Mouse (Mus musculus): Measurements from ENCODE around the gene Cdk6. TPM values are rescaled to one million over a fixed set of nuclear protein-coding genes. Genes with fewer than 3 reads are reported as not detected.

Cdk6 gene
- polyA plus RNA-seq, 1 experiment from 2014 or later = 6.3 TPM

DNA sequence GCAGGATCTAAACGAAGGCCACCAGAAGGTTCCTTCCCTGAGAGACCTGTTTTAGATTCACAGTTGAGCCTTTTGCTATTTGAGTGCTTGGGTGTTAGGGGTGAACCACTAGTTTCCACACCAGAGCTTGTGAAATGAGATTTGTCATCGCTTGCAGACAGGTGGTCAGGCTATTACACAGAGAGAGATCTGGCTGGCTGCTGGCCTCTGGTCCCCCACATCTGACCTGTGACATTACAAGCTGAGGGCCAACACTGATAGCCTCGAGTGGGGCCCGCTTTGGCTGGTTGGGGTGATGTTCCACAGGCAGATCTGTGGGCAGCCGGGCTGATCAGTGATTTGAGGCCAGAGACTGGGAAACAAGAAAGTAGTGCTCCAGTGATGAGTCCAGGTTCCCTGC is 150.6 kb downstream of the Cdk6 start:
- no peaks in the 10 kb centered on the region for H3K9me3 ChIP-seq (replicated peaks; ENCODE audit: control insufficient read depth, low read length, poor library complexity, severe bottlenecking)
- WGBS = 89% methylated on average over 5 of the region's 5 CpGs
- H3K9ac ChIP-seq (ENCODE audit: low read depth, low read length) = no peak overlapping the region
- no peak overlapping the region for H3K27ac ChIP-seq (ENCODE audit: low read length)
- no peaks in the 10 kb centered on the region for H3K36me3 ChIP-seq (ENCODE audit: control insufficient read depth, insufficient read depth, low read length)
- ATAC-seq = no peak
- H3K4me3 ChIP-seq (ENCODE audit: low read depth, low read length) = no peak overlapping the region
- H3K4me1 ChIP-seq (ENCODE audit: control insufficient read depth, insufficient read depth, low read length) = no peaks in the 10 kb centered on the region
- H3K4me2 ChIP-seq (ENCODE audit: low read length) = no peak overlapping the region
- H3K27me3 ChIP-seq (ENCODE audit: control insufficient read depth, insufficient read depth, low read depth, low read length) = no peaks in the 10 kb centered on the region

DNA sequence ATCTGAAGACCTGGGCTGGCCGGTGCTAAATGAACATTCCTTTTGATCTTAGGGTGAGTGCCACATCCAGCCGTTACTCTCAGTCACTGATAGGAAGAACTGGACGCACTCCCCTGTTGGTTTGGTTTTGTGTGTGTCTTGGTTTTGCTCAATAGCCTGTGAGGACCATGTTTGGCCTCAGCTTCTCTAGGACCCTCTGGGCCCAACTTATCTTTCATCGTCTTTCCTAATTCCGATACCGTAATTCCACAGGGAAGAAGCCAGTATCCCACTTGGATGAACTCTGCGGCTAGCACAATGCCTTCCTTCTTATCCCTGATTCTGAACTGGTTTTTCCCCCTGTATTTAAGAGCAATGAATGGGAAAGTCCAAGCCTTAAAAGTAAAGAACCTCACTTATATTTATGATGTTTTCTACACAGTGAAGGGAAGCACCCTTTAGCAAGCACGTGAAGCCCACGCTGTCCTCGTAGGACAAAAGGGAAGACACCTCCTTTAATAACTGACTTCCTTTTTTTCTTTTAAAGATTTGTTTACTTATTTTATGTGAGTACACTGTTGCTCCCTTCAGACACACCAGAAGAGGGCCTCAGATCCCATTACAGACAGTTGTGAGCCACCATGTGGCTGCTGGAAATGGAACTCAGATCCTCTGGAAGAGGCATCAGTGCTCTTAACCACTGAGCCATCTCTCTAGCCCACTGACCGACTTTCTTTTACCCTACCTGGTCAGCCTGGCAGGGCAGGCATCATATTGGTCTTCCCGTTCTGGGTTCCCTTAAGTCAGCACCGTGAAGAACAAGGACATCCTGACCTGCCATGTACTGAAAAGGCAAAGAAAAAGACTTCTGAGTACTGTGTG is 151.7 kb downstream of the Cdk6 start:
- no peak overlapping the region for H3K4me2 ChIP-seq (ENCODE audit: low read length)
- H3K27me3 ChIP-seq (ENCODE audit: control insufficient read depth, insufficient read depth, low read depth, low read length) = no peaks in the 10 kb centered on the region
- no peaks in the 10 kb centered on the region for H3K4me1 ChIP-seq (ENCODE audit: control insufficient read depth, insufficient read depth, low read length)
- no peak overlapping the region for H3K9ac ChIP-seq (ENCODE audit: low read depth, low read length)
- H3K36me3 ChIP-seq (ENCODE audit: control insufficient read depth, insufficient read depth, low read length) = no peaks in the 10 kb centered on the region
- no peak overlapping the region for H3K4me3 ChIP-seq (ENCODE audit: low read depth, low read length)
- no peak overlapping the region for H3K27ac ChIP-seq (ENCODE audit: low read length)
- 94% methylated on average over 13 of the region's 13 CpGs for WGBS
- ATAC-seq = no peak
- no peaks in the 10 kb centered on the region for H3K9me3 ChIP-seq (replicated peaks; ENCODE audit: control insufficient read depth, low read length, poor library complexity, severe bottlenecking)

DNA sequence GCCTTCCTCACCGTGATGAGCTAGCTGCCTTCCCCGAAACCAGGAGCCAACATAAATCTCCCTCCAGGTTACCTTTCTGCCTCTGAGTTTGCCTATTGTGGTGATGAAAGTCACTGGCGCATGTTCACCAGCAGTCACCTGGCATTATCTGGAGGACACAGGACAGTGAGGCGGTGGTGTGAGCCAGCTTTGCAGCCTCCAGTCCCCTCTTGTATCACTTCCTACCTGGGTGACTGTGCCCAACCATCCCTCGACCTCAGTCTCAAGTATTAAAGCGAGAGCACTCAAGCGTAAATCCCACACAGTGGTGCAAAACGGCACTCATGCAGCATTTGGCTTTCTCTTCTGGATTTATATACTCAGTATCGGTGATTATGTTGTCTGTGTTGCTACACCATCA is 152.7 kb downstream of the Cdk6 start:
- no peak overlapping the region for H3K9ac ChIP-seq (ENCODE audit: low read depth, low read length)
- no peaks in the 10 kb centered on the region for H3K27me3 ChIP-seq (ENCODE audit: control insufficient read depth, insufficient read depth, low read depth, low read length)
- H3K4me2 ChIP-seq (ENCODE audit: low read length) = no peak overlapping the region
- WGBS = 91% methylated on average over 9 of the region's 9 CpGs
- no peak for ATAC-seq
- H3K36me3 ChIP-seq (ENCODE audit: control insufficient read depth, insufficient read depth, low read length) = no peaks in the 10 kb centered on the region
- no peak overlapping the region for H3K4me3 ChIP-seq (ENCODE audit: low read depth, low read length)
- H3K9me3 ChIP-seq (replicated peaks; ENCODE audit: control insufficient read depth, low read length, poor library complexity, severe bottlenecking) = no peaks in the 10 kb centered on the region
- no peaks in the 10 kb centered on the region for H3K4me1 ChIP-seq (ENCODE audit: control insufficient read depth, insufficient read depth, low read length)
- H3K27ac ChIP-seq (ENCODE audit: low read length) = no peak overlapping the region

DNA sequence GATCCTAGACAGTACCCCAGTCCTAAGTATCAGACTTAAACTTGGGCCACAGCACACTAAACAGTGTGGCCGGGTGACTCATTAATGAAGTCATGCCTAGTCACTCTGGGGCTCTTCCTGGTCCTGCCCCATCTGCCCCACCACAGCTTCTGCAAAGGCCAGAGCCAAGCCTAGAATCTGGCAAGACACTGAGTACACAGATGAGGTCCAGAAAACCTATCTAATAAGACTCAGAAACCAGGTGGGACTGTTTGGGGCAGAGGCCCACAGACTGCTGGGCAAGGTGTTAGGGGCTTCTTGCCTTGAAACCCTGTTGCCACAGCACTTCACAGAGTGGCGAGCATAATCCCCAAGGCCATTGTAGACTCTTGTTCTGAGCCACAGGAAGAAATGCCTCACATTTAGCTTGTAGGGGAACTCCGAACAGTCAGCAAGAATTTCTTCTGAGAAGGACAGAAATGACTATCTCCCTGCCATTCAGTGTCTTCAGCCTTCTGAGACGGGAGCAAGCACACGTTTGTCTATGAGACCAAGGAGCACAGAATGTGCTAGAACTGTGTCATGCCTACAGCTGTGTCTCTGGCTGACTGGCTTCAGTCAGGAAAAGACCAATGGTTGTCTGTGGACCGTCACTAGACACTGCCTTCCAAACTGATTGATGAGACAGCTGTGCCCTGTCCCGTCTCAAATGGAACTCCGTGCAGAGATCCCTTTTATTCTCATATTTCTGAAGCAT is 153.3 kb downstream of the Cdk6 start:
- Histone ChIP-seq H3K9ac (ENCODE audit: low read depth, low read length) (no peak overlapping the region), H3K4me3 (ENCODE audit: low read depth, low read length) (no peak overlapping the region), H3K27ac (ENCODE audit: low read length) (no peak overlapping the region), H3K9me3 (replicated peaks; ENCODE audit: control insufficient read depth, low read length, poor library complexity, severe bottlenecking) (no peaks in the 10 kb centered on the region), H3K36me3 (ENCODE audit: control insufficient read depth, insufficient read depth, low read length) (no peaks in the 10 kb centered on the region), H3K27me3 (ENCODE audit: control insufficient read depth, insufficient read depth, low read depth, low read length) (no peaks in the 10 kb centered on the region), H3K4me1 (ENCODE audit: control insufficient read depth, insufficient read depth, low read length) (no peaks in the 10 kb centered on the region), H3K4me2 (ENCODE audit: low read length) (no peak overlapping the region)
- 86% methylated on average over 8 of the region's 8 CpGs for WGBS
- no peak for ATAC-seq

DNA sequence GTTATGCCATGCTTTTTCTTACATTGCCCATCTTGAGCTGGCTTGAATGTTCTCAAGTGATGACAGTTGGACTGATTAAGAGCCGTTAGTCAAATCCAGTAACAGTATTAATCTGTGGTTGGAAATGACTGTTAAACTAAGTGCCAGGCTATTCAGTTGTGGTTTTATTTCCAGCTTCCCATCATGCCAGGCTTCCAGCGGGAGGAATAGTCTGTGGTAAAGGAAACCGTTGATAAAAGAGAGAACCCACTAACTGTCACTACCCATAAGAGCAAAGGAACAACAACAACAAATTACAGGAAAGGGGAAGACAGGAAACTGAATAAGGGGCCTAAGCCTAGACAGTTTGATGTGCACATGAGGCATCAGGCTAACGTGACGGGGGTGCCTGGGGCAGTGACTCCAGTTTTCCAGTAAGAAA is 156.2 kb downstream of the Cdk6 start:
- H3K4me1 ChIP-seq (ENCODE audit: control insufficient read depth, insufficient read depth, low read length) = no peaks in the 10 kb centered on the region
- H3K9ac ChIP-seq (ENCODE audit: low read depth, low read length) = no peak overlapping the region
- WGBS = 86% methylated on average over 5 of the region's 5 CpGs
- H3K27ac ChIP-seq (ENCODE audit: low read length) = no peak overlapping the region
- no peaks in the 10 kb centered on the region for H3K36me3 ChIP-seq (ENCODE audit: control insufficient read depth, insufficient read depth, low read length)
- H3K27me3 ChIP-seq (ENCODE audit: control insufficient read depth, insufficient read depth, low read depth, low read length) = no peaks in the 10 kb centered on the region
- ATAC-seq = no peak
- no peak overlapping the region for H3K4me3 ChIP-seq (ENCODE audit: low read depth, low read length)
- no peak overlapping the region for H3K4me2 ChIP-seq (ENCODE audit: low read length)
- no peaks in the 10 kb centered on the region for H3K9me3 ChIP-seq (replicated peaks; ENCODE audit: control insufficient read depth, low read length, poor library complexity, severe bottlenecking)

GRCm38 (mm10) chr5:3500298-3500697 is 159.0 kb downstream of the Cdk6 start:
- no peak overlapping the region for H3K27ac ChIP-seq (ENCODE audit: low read length)
- WGBS = 87% methylated on average over 5 of the region's 5 CpGs
- no peak overlapping the region for H3K4me3 ChIP-seq (ENCODE audit: low read depth, low read length)
- no peak overlapping the region for H3K4me2 ChIP-seq (ENCODE audit: low read length)
- no peaks in the 10 kb centered on the region for H3K4me1 ChIP-seq (ENCODE audit: control insufficient read depth, insufficient read depth, low read length)
- no peak overlapping the region for H3K9ac ChIP-seq (ENCODE audit: low read depth, low read length)
- H3K36me3 ChIP-seq (ENCODE audit: control insufficient read depth, insufficient read depth, low read length) = no peaks in the 10 kb centered on the region
- H3K27me3 ChIP-seq (ENCODE audit: control insufficient read depth, insufficient read depth, low read depth, low read length) = no peaks in the 10 kb centered on the region
- H3K9me3 ChIP-seq (replicated peaks; ENCODE audit: control insufficient read depth, low read length, poor library complexity, severe bottlenecking) = no peaks in the 10 kb centered on the region
- ATAC-seq = no peak

GRCm38 (mm10) chr5:3500957-3501563 is 159.8 kb downstream of the Cdk6 start:
- no peaks in the 10 kb centered on the region for H3K4me1 ChIP-seq (ENCODE audit: control insufficient read depth, insufficient read depth, low read length)
- WGBS = 85% methylated on average over 8 of the region's 8 CpGs
- H3K9me3 ChIP-seq (replicated peaks; ENCODE audit: control insufficient read depth, low read length, poor library complexity, severe bottlenecking) = no peaks in the 10 kb centered on the region
- H3K4me2 ChIP-seq (ENCODE audit: low read length) = no peak overlapping the region
- H3K9ac ChIP-seq (ENCODE audit: low read depth, low read length) = no peak overlapping the region
- H3K27ac ChIP-seq (ENCODE audit: low read length) = no peak overlapping the region
- H3K4me3 ChIP-seq (ENCODE audit: low read depth, low read length) = no peak overlapping the region
- H3K27me3 ChIP-seq (ENCODE audit: control insufficient read depth, insufficient read depth, low read depth, low read length) = no peaks in the 10 kb centered on the region
- no peak for ATAC-seq
- no peaks in the 10 kb centered on the region for H3K36me3 ChIP-seq (ENCODE audit: control insufficient read depth, insufficient read depth, low read length)

- no peak overlapping the region for H3K9ac ChIP-seq (ENCODE audit: low read depth, low read length)
- ATAC-seq = no peak
- no peak overlapping the region for H3K27ac ChIP-seq (ENCODE audit: low read length)
- H3K9me3 ChIP-seq (replicated peaks; ENCODE audit: control insufficient read depth, low read length, poor library complexity, severe bottlenecking) = no peaks in the 10 kb centered on the region
- no peak overlapping the region for H3K4me3 ChIP-seq (ENCODE audit: low read depth, low read length)
- H3K4me1 ChIP-seq (ENCODE audit: control insufficient read depth, insufficient read depth, low read length) = no peaks in the 10 kb centered on the region
- WGBS = 63% methylated on average over 8 of the region's 8 CpGs
- H3K36me3 ChIP-seq (ENCODE audit: control insufficient read depth, insufficient read depth, low read length) = no peaks in the 10 kb centered on the region
- H3K4me2 ChIP-seq (ENCODE audit: low read length) = no peak overlapping the region
- no peaks in the 10 kb centered on the region for H3K27me3 ChIP-seq (ENCODE audit: control insufficient read depth, insufficient read depth, low read depth, low read length)
These were observed 160.3 kb downstream of the Cdk6 start for GRCm38 (mm10) chr5:3501564-3502001.
